Mouse (Mus musculus): ENCODE data around the gene Olfr976. TPM values are rescaled to one million over a fixed set of nuclear protein-coding genes. Genes with fewer than 3 reads are reported as not detected.

Gene Olfr976
- polyA plus RNA-seq, 1 experiment from 2014 or later, result not detected

Other genes starting within 250 kb of the Olfr976 start
- gene Olfr965, start 249.8 kb downstream of the Olfr976 start, polyA plus RNA-seq (2015; fragmentation: Nextera tagmentation; extraction: Ambion mirVana), result not detected in 2 replicates
- not detected in 2 replicates for gene Olfr150, start 230.2 kb downstream of the Olfr976 start, polyA plus RNA-seq (2015; fragmentation: Nextera tagmentation; extraction: Ambion mirVana)
- gene Olfr967, start 214.9 kb downstream of the Olfr976 start, polyA plus RNA-seq (2015; fragmentation: Nextera tagmentation; extraction: Ambion mirVana), result not detected in 2 replicates
- not detected in 2 replicates for gene Olfr968, start 177.9 kb downstream of the Olfr976 start, polyA plus RNA-seq (2015; fragmentation: Nextera tagmentation; extraction: Ambion mirVana)
- gene Olfr969, start 170.2 kb downstream of the Olfr976 start, polyA plus RNA-seq (2015; fragmentation: Nextera tagmentation; extraction: Ambion mirVana), result not detected in 2 replicates
- not detected in 2 replicates for gene Olfr970, start 152.3 kb downstream of the Olfr976 start, polyA plus RNA-seq (2015; fragmentation: Nextera tagmentation; extraction: Ambion mirVana)
- not detected in 2 replicates for gene Olfr971, start 124.3 kb downstream of the Olfr976 start, polyA plus RNA-seq (2015; fragmentation: Nextera tagmentation; extraction: Ambion mirVana)
- not detected in 2 replicates for gene Olfr972, start 94.7 kb downstream of the Olfr976 start, polyA plus RNA-seq (2015; fragmentation: Nextera tagmentation; extraction: Ambion mirVana)
- not detected in 2 replicates for gene Olfr229, start 53.8 kb downstream of the Olfr976 start, polyA plus RNA-seq (2015; fragmentation: Nextera tagmentation; extraction: Ambion mirVana)
- not detected in 2 replicates for gene Olfr974, start 23.6 kb downstream of the Olfr976 start, polyA plus RNA-seq (2015; fragmentation: Nextera tagmentation; extraction: Ambion mirVana)
- gene Olfr975, start 9.1 kb downstream of the Olfr976 start, polyA plus RNA-seq (2015; fragmentation: Nextera tagmentation; extraction: Ambion mirVana), result not detected in 2 replicates
- gene Olfr978, start 31.0 kb upstream of the Olfr976 start, polyA plus RNA-seq (2015; fragmentation: Nextera tagmentation; extraction: Ambion mirVana), result not detected in 2 replicates
- not detected in 2 replicates for gene Olfr979, start 42.3 kb upstream of the Olfr976 start, polyA plus RNA-seq (2015; fragmentation: Nextera tagmentation; extraction: Ambion mirVana)
- gene Olfr980, start 48.4 kb upstream of the Olfr976 start, polyA plus RNA-seq (2015; fragmentation: Nextera tagmentation; extraction: Ambion mirVana), result not detected in 2 replicates
- not detected in 2 replicates for gene Olfr981, start 60.3 kb upstream of the Olfr976 start, polyA plus RNA-seq (2015; fragmentation: Nextera tagmentation; extraction: Ambion mirVana)
- gene Olfr982, start 112.7 kb upstream of the Olfr976 start, polyA plus RNA-seq (2015; fragmentation: Nextera tagmentation; extraction: Ambion mirVana), result not detected in 2 replicates
- gene Olfr983, start 132.5 kb upstream of the Olfr976 start, polyA plus RNA-seq (2015; fragmentation: Nextera tagmentation; extraction: Ambion mirVana), result not detected in 2 replicates
- not detected in 2 replicates for gene Olfr984, start 153.1 kb upstream of the Olfr976 start, polyA plus RNA-seq (2015; fragmentation: Nextera tagmentation; extraction: Ambion mirVana)
- not detected in 2 replicates for gene Olfr985, start 169.1 kb upstream of the Olfr976 start, polyA plus RNA-seq (2015; fragmentation: Nextera tagmentation; extraction: Ambion mirVana)
- not detected in 2 replicates for gene Tmem225, start 187.0 kb upstream of the Olfr976 start, polyA plus RNA-seq (2015; fragmentation: Nextera tagmentation; extraction: Ambion mirVana)
- 0.19 TPM in 1 of 2 replicates, not detected in the other for gene Olfr986, start 219.8 kb upstream of the Olfr976 start, polyA plus RNA-seq (2015; fragmentation: Nextera tagmentation; extraction: Ambion mirVana)
- gene Zfp202, start 231.2 kb upstream of the Olfr976 start, polyA plus RNA-seq (2015; fragmentation: Nextera tagmentation; extraction: Ambion mirVana), result 8.2 and 9.2 TPM in 2 replicates